Mouse (Mus musculus) left cerebral cortex, postnatal 25 days (tissue): ENCODE data around the gene Phc2. TPM values are rescaled to one million over a fixed set of nuclear protein-coding genes. Genes with fewer than 3 reads are reported as not detected.

Experiments used
- DNase-seq, 2 experiments: peaks; one replicate each; pipeline ENCODE4 v3.0.0; 2022; ENCODE audit warnings: low spot score in 2 of 2, mixed read lengths in 1 of 2
- intact Hi-C: fragments of 180-260 bp; cut with DNase I; formaldehyde crosslinking; loops from one replicate; pipeline ENCODE4 v1.15.1; 2025
- total RNA-seq, 2 experiments: library from RNA; stranded (reverse); gene quantifications; 2 replicates each; pipeline ENCODE4 v1.2.3; 2021

The Phc2 gene
- total RNA-seq, 2 experiments from 2014 or later: 82.7 to 92.4 TPM

DNA sequence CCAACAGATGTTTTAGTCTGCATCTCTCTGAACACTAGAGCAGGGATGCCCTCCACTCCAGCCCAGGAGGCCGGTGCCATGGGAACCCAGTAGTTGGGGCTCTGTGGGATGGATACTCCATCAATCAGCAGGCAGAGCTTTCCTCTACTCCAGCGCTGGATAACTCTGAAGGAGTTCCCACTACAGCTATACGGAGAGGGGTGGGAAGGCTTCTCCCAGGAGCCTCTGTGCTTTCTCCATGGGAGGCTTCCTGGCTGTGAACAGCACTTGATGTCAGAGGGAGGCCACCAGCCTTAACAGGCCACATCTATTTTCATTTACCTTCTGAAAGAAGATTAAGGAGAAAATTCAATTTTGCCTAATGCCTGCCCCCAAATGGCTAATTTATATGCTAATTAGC lies 29.2 kb downstream of the Phc2 start:
- intact Hi-C loops: no loop called here
- no peak for DNase-seq

DNA sequence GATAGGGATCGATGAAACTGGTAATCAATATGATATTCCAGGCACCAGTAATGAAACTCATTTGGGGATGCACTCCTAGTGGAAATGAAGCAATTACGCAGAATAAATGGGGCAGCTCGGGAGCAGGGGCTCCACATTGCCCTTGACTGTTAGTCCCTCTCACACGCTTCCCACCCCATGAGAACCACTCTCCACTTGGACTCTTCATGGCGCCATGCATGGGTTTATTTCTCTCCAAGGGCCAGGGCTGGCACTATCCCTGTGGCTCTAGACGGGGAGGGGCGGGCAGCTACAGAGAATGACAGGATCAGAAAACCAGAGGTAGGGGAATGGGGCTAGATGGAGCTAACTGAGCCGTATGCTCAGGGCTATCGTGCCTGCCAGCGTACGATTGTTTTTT lies 29.6 kb downstream of the Phc2 start:
- intact Hi-C loops: no loop called here
- no peak for DNase-seq

DNA sequence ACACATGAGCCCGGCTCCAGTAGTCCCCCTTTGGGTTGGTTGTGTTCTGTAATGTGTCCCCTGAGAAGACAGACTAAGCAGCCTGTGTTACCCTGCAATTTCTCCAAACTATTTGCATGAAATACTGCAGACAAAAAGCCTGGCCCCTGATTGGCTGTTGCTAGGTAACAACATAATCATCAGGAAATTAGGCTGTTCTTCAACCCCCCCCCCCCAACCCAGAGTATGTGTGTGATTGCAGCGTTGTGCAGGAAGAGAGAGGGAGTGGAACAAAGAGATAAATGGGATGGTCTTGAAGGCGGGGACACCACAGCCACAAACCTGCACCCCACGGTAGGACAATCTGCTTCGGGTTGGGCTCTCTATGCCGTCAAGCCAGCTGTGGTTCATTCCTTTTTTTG lies 34.0 kb downstream of the Phc2 start:
- peak in 1 of 2 experiments; percentile 45 for DNase-seq
- intact Hi-C loops: no loop called here

GRCm38 (mm10) chr4:128688976-128689375 lies 34.5 kb downstream of the Phc2 start:
- DNase-seq: peak; percentile 69 to 88
- intact Hi-C loops: no loop called here

- intact Hi-C loops: loop anchor here (5.0 kb wide), 1 partner anchor 78 kb away; the partner anchor contains the start of gene Zscan20
- no peak for DNase-seq
Measured at GRCm38 (mm10) chr4:128689739-128690304, 35.3 kb downstream of the Phc2 start.

- DNase-seq: no peak
- intact Hi-C loops: loop anchor here (5.0 kb wide), 1 partner anchor 79 kb away; the partner anchor contains the start of gene Zscan20
Measured at GRCm38 (mm10) chr4:128691195-128691594, 36.7 kb downstream of the Phc2 start.

DNA sequence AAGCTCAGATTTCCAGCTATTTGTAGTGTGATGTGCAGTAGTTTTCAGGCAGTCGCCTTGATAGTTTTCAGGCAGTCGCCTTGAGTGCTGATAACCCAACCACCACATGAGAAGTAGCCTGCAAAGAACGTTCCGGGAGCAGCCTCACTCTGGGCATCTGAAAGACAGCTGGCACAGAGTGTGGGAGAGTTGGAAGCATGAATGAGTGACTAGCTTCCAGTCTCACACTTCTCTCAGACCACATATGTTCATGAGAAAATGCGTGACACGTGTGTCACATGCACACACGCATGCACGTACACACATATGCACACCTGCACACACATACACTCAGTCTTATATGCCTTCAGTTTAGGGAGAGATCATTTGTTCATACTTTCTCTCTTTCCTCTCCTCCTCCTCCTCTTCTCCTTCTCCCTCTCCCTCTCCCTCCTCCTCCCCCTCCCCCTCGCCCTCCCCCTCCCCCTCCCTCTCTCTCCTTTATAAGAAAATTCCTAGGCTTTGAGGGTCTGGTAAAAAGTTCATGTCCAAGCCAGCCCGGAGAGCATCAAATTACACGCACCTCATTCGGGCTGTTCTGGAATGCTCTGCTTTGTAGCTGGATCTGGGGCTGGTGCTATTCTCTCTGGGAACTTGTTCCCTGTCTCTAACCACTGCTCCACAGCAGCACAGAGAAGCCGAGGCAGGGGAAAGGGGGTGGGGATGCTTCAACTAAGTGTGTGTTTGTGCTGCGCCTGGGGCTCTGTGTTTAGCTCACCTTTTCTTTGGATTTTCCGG lies 37.8 kb downstream of the Phc2 start:
- peak in 1 of 2 experiments; percentile 69 for DNase-seq
- intact Hi-C loops: loop anchor here (5.0 kb wide), 1 partner anchor 80 kb away; the partner anchor contains the start of gene Zscan20

GRCm38 (mm10) chr4:128693207-128693606 lies 38.7 kb downstream of the Phc2 start:
- no peak for DNase-seq
- intact Hi-C loops: loop anchor here (5.0 kb wide), 1 partner anchor 81 kb away; the partner anchor contains the start of gene Zscan20

DNA sequence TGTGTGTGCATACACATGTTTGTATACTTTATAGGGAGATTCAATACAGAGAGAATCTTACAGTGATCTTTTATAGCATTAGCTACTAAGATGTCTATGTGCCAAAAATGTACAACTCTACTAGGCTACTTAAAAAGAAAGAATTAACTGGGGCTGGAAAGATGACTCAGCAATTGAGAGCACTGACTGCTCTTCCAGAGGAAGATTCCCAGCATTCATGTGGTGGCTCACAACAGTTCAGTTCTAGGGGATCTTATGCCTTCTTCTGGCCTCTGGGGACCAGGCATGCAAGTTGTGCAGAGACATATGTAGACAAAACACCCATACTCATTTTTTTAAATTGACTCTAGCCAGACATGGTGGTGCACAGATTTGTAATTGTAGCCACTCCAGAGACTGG lies 39.8 kb downstream of the Phc2 start:
- intact Hi-C loops: loop anchor here (5.0 kb wide), 1 partner anchor 82 kb away; the partner anchor contains the start of gene Zscan20
- no peak for DNase-seq

DNA sequence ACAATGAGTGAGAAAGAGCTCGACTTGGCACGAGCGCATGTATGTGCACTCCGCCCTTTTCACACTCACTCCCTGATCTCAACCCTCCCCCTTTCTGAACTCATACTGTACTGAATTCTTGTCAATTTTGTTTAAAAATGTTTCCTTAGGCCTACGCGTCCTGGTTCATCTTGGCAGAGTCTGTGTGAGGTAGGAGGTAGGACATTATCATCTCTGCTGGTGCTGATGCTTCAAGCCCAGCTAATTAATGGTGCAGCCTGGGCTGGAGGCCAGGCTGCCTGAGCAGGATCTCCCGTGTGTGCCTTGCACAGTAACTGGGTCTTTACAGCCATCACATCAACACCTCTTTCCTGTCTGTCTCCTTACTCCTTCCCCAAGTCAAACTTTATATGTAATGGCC lies 40.6 kb downstream of the Phc2 start:
- peak in 1 of 2 experiments; percentile 74 for DNase-seq
- intact Hi-C loops: no loop called here

GRCm38 (mm10) chr4:128698011-128698861 lies 43.7 kb downstream of the Phc2 start:
- intact Hi-C loops: loop anchor here (1.0 kb wide), 1 partner anchor 44 kb away; the partner anchor contains the start of gene Phc2
- DNase-seq: peak; percentile 68 to 88

DNA sequence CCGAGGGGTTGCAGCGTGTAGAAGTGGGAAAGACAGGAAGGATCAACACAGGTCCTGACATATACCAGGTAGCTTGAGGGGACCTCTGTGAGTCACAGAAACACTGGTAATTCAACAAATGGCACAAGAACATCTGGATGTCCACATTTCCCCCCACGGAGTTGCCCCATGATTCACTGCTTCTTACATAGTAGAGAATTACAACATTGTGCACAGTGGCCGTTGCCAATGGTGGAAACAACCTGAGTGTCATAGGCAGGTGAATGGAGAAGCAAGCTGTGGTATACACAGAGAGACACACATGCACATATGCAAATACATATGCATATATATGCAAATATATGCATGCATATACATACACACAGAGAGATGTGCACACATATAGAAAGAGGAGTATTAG lies 45.4 kb downstream of the Phc2 start:
- no peak for DNase-seq
- intact Hi-C loops: no loop called here

GRCm38 (mm10) chr4:128700543-128700942 lies 46.0 kb downstream of the Phc2 start:
- DNase-seq: no peak
- intact Hi-C loops: no loop called here

DNA sequence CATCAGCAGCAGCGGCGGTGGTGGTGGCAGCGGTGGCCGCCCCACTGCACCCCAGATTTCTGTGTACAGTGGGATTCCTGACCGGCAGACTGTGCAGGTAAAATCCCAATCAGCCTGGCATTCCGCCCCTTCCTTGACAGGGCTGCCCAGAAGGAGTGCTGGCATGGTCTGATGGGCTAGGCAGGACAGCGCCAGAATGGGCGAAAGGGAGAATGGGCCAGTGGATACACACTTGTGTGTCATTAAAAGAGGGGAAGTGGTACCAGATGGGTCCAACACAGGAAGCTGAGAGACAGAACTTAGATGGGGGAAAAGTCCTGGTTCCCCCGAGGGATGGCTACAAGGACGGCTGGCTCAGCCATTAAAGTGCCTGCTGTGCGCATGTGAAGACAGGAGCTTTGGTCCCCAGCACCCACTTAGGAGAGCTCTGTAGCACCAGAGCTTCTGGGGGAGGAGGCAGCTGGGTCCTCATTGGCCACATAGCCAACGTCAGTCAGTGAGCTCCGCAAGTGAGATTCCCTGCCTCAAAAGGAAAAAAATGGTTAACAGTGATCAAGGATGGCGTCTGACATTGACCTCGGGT lies 50.7 kb downstream of the Phc2 start:
- intact Hi-C loops: no loop called here
- no peak for DNase-seq

- no peak for DNase-seq
- intact Hi-C loops: loop anchor here (1.0 kb wide), 1 partner anchor 93 kb away; no protein-coding TSS in a partner anchor
Measured at GRCm38 (mm10) chr4:128706626-128707025, 52.1 kb downstream of the Phc2 start.

GRCm38 (mm10) chr4:128707384-128707783 lies 52.9 kb downstream of the Phc2 start:
- no peak for DNase-seq
- intact Hi-C loops: no loop called here

DNA sequence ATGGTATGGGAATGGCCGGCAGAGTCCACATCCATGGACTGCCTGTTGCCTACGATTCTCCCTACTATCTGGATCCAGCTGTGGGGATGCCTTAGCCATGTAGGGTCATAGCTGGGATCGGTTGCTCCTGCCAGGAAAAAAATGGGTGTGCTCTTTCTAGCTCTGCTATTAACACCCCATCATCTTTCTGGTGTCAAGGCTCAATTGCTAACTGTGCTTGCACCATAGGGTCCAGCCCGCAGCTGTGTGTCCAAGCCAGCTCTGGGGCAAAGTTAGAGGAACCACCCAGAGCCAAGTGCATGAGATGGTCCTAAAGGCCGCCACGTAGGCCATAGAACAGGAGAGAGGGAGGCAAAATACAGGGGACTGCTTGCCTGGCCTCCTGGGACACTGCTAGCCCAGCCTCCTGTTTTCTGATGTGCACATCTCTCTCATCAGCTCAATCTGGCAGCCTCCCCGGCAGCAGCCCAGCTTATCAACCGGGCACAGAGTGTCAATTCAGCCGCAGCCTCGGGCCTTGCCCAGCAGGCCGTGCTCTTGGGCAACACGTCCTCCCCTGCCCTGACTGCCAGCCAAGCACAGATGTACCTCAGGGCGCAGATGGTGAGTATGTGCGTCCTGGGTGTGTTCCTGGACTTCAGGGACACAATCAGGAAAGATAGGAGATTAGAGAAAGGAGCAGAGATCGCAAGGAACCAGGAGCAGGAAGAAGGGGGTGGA lies 54.7 kb downstream of the Phc2 start:
- intact Hi-C loops: no loop called here

DNA sequence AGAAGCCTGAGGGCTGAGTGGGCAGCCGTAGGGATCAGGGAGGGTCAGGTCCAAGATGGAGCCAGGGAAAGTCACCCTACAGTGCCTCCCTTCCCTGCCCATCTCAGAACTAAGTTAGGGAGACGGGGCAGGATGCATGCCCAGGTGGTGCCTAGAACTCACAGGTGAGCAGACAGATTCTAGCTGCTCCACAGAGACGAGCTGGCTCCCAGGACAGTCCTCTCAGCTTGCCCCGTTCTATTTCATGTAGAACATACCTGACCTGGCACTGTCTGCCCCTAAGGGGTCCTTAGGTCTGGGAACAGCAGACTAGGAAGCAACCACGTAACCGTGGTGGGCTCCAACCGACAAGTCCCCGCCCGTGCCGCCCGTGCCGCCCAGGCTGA lies 55.3 kb downstream of the Phc2 start:
- intact Hi-C loops: loop anchor here (2.0 kb wide), 1 partner anchor 97 kb away; no protein-coding TSS in a partner anchor
- no peak for DNase-seq

More for the DNA sequence above, 54.7 kb downstream of the Phc2 start:
- no peak for DNase-seq

- no peak for DNase-seq
- intact Hi-C loops: loop anchor here (2.0 kb wide), 1 partner anchor 97 kb away; no protein-coding TSS in a partner anchor
Measured at GRCm38 (mm10) chr4:128710286-128710685, 55.8 kb downstream of the Phc2 start.
